Mouse (Mus musculus): ENCODE results near the gene Snx32. TPM values are rescaled to one million over a fixed set of nuclear protein-coding genes. Genes with fewer than 3 reads are reported as not detected.

The Snx32 gene
- polyA plus RNA-seq, 1 experiment from 2014 or later: 16.3 TPM

GRCm38 (mm10) chr19:5480016-5480415, 30.3 kb downstream of the Snx32 start:
- Histone ChIP-seq H3K4me2 (no peak overlapping the region), H3K36me3 (peaks cover 79% of the 10 kb centered on the region), H3K4me3 (no peak overlapping the region), H3K4me1 (replicated peaks) (peaks cover 16% of the 10 kb centered on the region), H3K27me3 (replicated peaks) (no peaks in the 10 kb centered on the region), H3K9ac (no peak overlapping the region), H3K9me3 (replicated peaks) (no peaks in the 10 kb centered on the region), H3K27ac (ENCODE audit: poor library complexity, severe bottlenecking) (no peak overlapping the region)
- WGBS: 80% methylated on average over 10 of the region's 10 CpGs
- no peak for ATAC-seq (ENCODE audit: insufficient number of reproducible peaks, low FRiP score)

GRCm38 (mm10) chr19:5477668-5478300, 32.6 kb downstream of the Snx32 start:
- peaks cover 56% of the 10 kb centered on the region for H3K36me3 ChIP-seq
- no peak overlapping the region for H3K4me3 ChIP-seq
- H3K9me3 ChIP-seq (replicated peaks): no peaks in the 10 kb centered on the region
- H3K4me1 ChIP-seq (replicated peaks): peaks cover 21% of the 10 kb centered on the region
- ATAC-seq (ENCODE audit: insufficient number of reproducible peaks, low FRiP score): no peak
- H3K4me2 ChIP-seq: no peak overlapping the region
- no peak overlapping the region for H3K27ac ChIP-seq (ENCODE audit: poor library complexity, severe bottlenecking)
- H3K27me3 ChIP-seq (replicated peaks): no peaks in the 10 kb centered on the region
- H3K9ac ChIP-seq: no peak overlapping the region
- WGBS: 87% methylated on average over 18 of the region's 18 CpGs

- Histone ChIP-seq H3K9ac (0 out of 2 replicates have a peak overlapping the region, but pooled peaks have one; percentile 17), H3K27ac (ENCODE audit: poor library complexity, severe bottlenecking) (no peak overlapping the region), H3K27me3 (replicated peaks) (no peaks in the 10 kb centered on the region), H3K4me1 (replicated peaks) (peaks cover 21% of the 10 kb centered on the region), H3K4me2 (no peak overlapping the region), H3K4me3 (no peak overlapping the region), H3K36me3 (peaks cover 50% of the 10 kb centered on the region), H3K9me3 (replicated peaks) (no peaks in the 10 kb centered on the region)
- WGBS: 81% methylated on average over 10 of the region's 10 CpGs
- no peak for ATAC-seq (ENCODE audit: insufficient number of reproducible peaks, low FRiP score)
These were observed 33.2 kb downstream of the Snx32 start for GRCm38 (mm10) chr19:5477004-5477667.

DNA sequence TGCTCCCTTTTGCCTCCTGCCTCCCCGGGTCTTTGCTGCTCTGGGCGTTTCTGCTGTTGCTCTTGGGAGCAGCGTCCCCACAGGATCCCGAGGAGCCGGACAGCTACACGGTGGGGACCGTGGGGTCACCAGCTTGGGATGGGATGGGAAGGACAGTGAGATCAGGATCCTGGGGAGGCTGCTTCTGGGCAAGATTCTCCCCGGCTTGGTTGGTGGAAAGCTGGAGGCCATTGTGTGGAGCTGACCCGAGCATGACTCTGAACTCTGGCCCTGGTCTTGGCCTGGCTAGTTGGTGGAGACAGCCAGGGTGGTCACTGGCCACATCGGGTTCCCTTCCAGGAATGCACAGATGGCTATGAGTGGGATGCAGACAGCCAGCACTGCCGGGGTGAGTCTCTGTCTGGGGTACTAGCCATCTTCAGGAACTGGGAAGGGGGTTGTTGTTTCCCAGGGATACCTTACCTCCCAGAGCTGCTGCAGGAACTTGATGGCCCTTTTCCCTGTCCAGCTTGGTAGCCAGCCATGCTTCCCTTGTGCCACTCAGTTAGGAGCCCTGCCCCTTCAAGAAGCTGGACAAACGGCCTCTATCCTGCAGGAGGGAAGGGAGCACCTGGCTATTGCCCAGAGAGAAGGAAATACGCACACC, 35.1 kb downstream of the Snx32 start:
- peak overlapping the region; percentile 74 for H3K4me3 ChIP-seq
- 22% methylated on average over 13 of the region's 13 CpGs for WGBS
- peak overlapping the region; percentile 86 for H3K27ac ChIP-seq (ENCODE audit: poor library complexity, severe bottlenecking)
- H3K4me2 ChIP-seq: peak overlapping the region; percentile 82
- peaks cover 30% of the 10 kb centered on the region for H3K36me3 ChIP-seq
- H3K4me1 ChIP-seq (replicated peaks): peaks cover 21% of the 10 kb centered on the region
- H3K27me3 ChIP-seq (replicated peaks): no peaks in the 10 kb centered on the region
- ATAC-seq (ENCODE audit: insufficient number of reproducible peaks, low FRiP score): peak; percentile 23; the same call in 1 of the 2 replicates
- H3K9ac ChIP-seq: peak overlapping the region; percentile 89
- H3K9me3 ChIP-seq (replicated peaks): no peaks in the 10 kb centered on the region

GRCm38 (mm10) chr19:5474281-5475068, 35.9 kb downstream of the Snx32 start:
- Histone ChIP-seq H3K4me3 (peak overlapping the region; percentile 74), H3K27me3 (replicated peaks) (no peaks in the 10 kb centered on the region), H3K4me1 (replicated peaks) (peaks cover 26% of the 10 kb centered on the region), H3K27ac (ENCODE audit: poor library complexity, severe bottlenecking) (peak overlapping the region; percentile 86), H3K36me3 (peaks cover 23% of the 10 kb centered on the region), H3K4me2 (peak overlapping the region; percentile 82), H3K9ac (peak overlapping the region; percentile 89), H3K9me3 (replicated peaks) (no peaks in the 10 kb centered on the region)
- ATAC-seq (ENCODE audit: insufficient number of reproducible peaks, low FRiP score): peak; percentile 65
- WGBS: 1% methylated on average over 57 of the region's 68 CpGs

DNA sequence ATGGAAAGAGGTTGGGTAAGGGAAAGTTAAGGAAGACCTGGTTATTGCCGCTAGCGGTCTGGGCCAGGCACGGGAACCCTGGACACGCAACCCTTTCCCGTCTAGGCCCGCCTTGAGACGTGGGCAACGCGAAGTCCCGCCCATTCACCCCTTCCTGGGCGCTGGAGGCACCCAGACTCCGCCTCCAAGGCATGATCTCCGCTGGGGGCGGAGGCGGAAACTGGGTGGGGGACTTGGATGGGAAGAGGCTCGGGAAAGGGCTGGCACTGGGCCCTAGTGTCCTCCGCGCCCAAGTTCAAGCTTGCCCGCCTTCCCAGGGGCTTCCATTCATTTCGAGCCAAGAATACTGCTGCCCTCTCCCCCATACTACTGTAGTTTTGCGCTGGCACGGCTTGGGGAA, 36.6 kb downstream of the Snx32 start, which contains the start of gene Efemp2:
Gene Efemp2 (plus strand): TSS at position 235 of the 400 bp plus-strand sequence.
- Histone ChIP-seq H3K4me3 (peak within 1 kb of the TSS; percentile 74), H3K9me3 (replicated peaks) (no peaks in the 10 kb centered on the region), H3K27ac (ENCODE audit: poor library complexity, severe bottlenecking) (peak within 1 kb of the TSS; percentile 86), H3K4me1 (replicated peaks) (peaks cover 32% of the 10 kb centered on the region), H3K36me3 (peaks cover 18% of the 10 kb centered on the region), H3K27me3 (replicated peaks) (no peaks in the 10 kb centered on the region), H3K9ac (peak within 1 kb of the TSS; percentile 89), H3K4me2 (peak within 1 kb of the TSS; percentile 82)
- ATAC-seq (ENCODE audit: insufficient number of reproducible peaks, low FRiP score): peak; percentile 79
- WGBS: 2% methylated on average over 22 of the region's 22 CpGs

GRCm38 (mm10) chr19:5472857-5473256, 37.5 kb downstream of the Snx32 start:
- H3K4me2 ChIP-seq: no peak overlapping the region
- no peak for ATAC-seq (ENCODE audit: insufficient number of reproducible peaks, low FRiP score)
- 72% methylated on average over 3 of the region's 3 CpGs for WGBS

GRCm38 (mm10) chr19:5471846-5472245, 38.5 kb downstream of the Snx32 start:
- H3K27ac ChIP-seq (ENCODE audit: poor library complexity, severe bottlenecking): no peak overlapping the region
- WGBS: 60% methylated on average over 5 of the region's 5 CpGs
- no peak overlapping the region for H3K4me3 ChIP-seq
- no peak overlapping the region for H3K4me2 ChIP-seq
- H3K27me3 ChIP-seq (replicated peaks): no peaks in the 10 kb centered on the region
- peaks cover 18% of the 10 kb centered on the region for H3K36me3 ChIP-seq
- H3K4me1 ChIP-seq (replicated peaks): peaks cover 34% of the 10 kb centered on the region
- no peak for ATAC-seq (ENCODE audit: insufficient number of reproducible peaks, low FRiP score)
- H3K9me3 ChIP-seq (replicated peaks): no peaks in the 10 kb centered on the region
- H3K9ac ChIP-seq: no peak overlapping the region

More at GRCm38 (mm10) chr19:5472857-5473256, 37.5 kb downstream of the Snx32 start:
- Histone ChIP-seq H3K27me3 (replicated peaks) (no peaks in the 10 kb centered on the region), H3K4me3 (no peak overlapping the region), H3K9ac (no peak overlapping the region), H3K27ac (ENCODE audit: poor library complexity, severe bottlenecking) (no peak overlapping the region), H3K9me3 (replicated peaks) (no peaks in the 10 kb centered on the region), H3K36me3 (peaks cover 14% of the 10 kb centered on the region), H3K4me1 (replicated peaks) (peaks cover 35% of the 10 kb centered on the region)

GRCm38 (mm10) chr19:5468374-5468773, 42.0 kb downstream of the Snx32 start, which contains the start of gene Ctsw:
Gene Ctsw (minus strand): TSS chr19:5468507.
- no peak within 1 kb of the TSS for H3K27ac ChIP-seq (ENCODE audit: poor library complexity, severe bottlenecking)
- H3K9me3 ChIP-seq (replicated peaks): no peaks in the 10 kb centered on the region
- WGBS: 58% methylated on average over 5 of the region's 5 CpGs
- H3K4me1 ChIP-seq (replicated peaks): peaks cover 23% of the 10 kb centered on the region
- peaks cover 44% of the 10 kb centered on the region for H3K36me3 ChIP-seq
- no peaks in the 10 kb centered on the region for H3K27me3 ChIP-seq (replicated peaks)
- H3K4me3 ChIP-seq: no peak within 1 kb of the TSS
- ATAC-seq (ENCODE audit: insufficient number of reproducible peaks, low FRiP score): no peak
- H3K9ac ChIP-seq: no peak within 1 kb of the TSS
- no peak within 1 kb of the TSS for H3K4me2 ChIP-seq

GRCm38 (mm10) chr19:5466916-5467500, 43.3 kb downstream of the Snx32 start:
- H3K9ac ChIP-seq: no peak overlapping the region
- no peak for ATAC-seq (ENCODE audit: insufficient number of reproducible peaks, low FRiP score)
- peaks cover 55% of the 10 kb centered on the region for H3K36me3 ChIP-seq
- H3K4me2 ChIP-seq: no peak overlapping the region
- 87% methylated on average over 6 of the region's 6 CpGs for WGBS
- H3K27ac ChIP-seq (ENCODE audit: poor library complexity, severe bottlenecking): no peak overlapping the region
- no peaks in the 10 kb centered on the region for H3K27me3 ChIP-seq (replicated peaks)
- no peaks in the 10 kb centered on the region for H3K9me3 ChIP-seq (replicated peaks)
- no peak overlapping the region for H3K4me3 ChIP-seq
- peaks cover 23% of the 10 kb centered on the region for H3K4me1 ChIP-seq (replicated peaks)

All from heart, embryonic 12.5 days (tissue).